Mouse (Mus musculus): ENCODE data around the gene Clmn. TPM values are rescaled to one million over a fixed set of nuclear protein-coding genes. Genes with fewer than 3 reads are reported as not detected.
"Not testable (repeated sequence)": the region's sequence is repeated elsewhere in the genome, so short reads cannot be mapped to it uniquely, and the experiment has no call there.

The Clmn gene
- polyA plus RNA-seq, 1 experiment from 2014 or later = 4.5 TPM

- no peak for ATAC-seq (ENCODE audit: insufficient read depth, low FRiP score, low read depth)
- peaks cover 16% of the 10 kb centered on the region; the same call in 1 of the 2 replicates for H3K4me1 ChIP-seq
- no peak overlapping the region for H3K27ac ChIP-seq
- H3K9ac ChIP-seq = no peak overlapping the region
- H3K4me3 ChIP-seq (replicated peaks) = no peak overlapping the region
- H3K27me3 ChIP-seq (replicated peaks) = no peaks in the 10 kb centered on the region
- H3K36me3 ChIP-seq = no peaks in the 10 kb centered on the region
- 71% methylated on average over 6 of the region's 6 CpGs for WGBS
- H3K4me2 ChIP-seq = no peak overlapping the region
- H3K9me3 ChIP-seq = no peaks in the 10 kb centered on the region
These were observed 122.6 kb downstream of the Clmn start for GRCm38 (mm10) chr12:104742247-104742646.

DNA sequence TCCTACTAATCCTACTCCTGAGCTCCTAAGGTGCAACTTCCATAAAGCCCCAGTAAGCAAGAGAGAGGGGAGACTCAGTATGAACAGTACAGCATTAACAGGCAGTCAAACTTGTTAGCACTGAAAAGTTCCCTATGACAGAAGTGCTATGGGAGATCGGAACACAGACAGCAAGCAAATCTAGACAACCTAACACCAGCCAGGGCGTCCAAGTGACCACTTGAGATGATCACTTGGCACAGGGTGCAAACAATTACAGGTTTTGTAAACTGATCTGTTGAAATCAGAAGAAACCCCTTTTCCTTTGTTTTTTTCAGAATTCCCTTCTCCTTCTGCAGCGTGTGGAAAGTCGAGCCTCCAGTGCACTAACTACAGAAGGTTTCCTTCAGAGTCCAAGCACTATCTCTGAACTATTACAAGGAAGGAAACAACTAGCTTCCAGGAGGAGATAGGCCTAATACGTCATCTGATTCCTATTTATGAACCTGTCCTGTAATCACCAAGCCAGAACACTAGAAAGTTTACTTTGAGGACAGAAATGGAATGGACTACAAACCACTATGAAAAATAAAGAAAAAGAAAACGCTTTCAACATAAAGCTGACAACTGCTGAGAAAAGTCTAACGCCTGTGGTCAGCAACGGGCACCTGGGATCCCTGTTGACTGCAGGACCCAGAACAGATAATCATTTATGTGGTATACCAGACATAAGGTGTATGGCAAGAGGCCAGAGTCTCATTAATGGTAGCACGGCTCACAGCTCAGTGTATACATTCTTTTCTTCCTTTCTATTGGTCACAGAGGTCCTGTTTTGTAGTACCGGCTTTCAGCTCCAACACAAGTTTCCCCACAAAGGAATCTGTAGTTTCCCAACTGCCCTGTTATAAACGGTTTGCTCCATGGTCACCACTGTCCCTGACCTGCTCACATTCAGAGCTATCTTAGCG lies 123.8 kb downstream of the Clmn start:
- WGBS = 56% methylated on average over 12 of the region's 12 CpGs
- no peak for ATAC-seq (ENCODE audit: insufficient read depth, low FRiP score, low read depth)
- Histone ChIP-seq H3K9ac (no peak overlapping the region), H3K36me3 (no peaks in the 10 kb centered on the region), H3K4me1 (peaks cover 16% of the 10 kb centered on the region; the same call in 1 of the 2 replicates), H3K9me3 (no peaks in the 10 kb centered on the region), H3K4me3 (replicated peaks) (no peak overlapping the region), H3K27me3 (replicated peaks) (no peaks in the 10 kb centered on the region), H3K27ac (no peak overlapping the region), H3K4me2 (no peak overlapping the region)

DNA sequence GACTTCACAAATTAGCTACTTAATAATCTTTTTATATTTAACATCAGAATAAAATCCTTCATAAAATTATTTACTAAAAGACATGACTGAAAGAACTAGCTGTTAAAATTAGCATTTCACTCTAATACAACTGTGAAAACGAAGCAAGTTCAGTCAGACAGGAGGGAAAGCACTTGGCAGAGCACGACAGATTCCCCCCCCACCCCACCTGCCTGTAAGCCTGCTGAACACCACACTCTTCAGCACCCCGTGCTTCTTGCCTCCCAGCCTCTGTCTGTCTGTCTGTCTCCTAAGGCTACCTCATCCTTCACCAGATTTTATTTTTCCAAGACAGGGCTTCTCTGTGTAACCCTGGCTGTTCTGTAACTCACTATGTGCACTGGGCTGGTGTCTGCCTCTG lies 125.9 kb downstream of the Clmn start:
- no peak overlapping the region for H3K9ac ChIP-seq
- no peaks in the 10 kb centered on the region for H3K9me3 ChIP-seq
- no peak for ATAC-seq (ENCODE audit: insufficient read depth, low FRiP score, low read depth)
- H3K4me3 ChIP-seq (replicated peaks) = no peak overlapping the region
- H3K27ac ChIP-seq = no peak overlapping the region
- no peaks in the 10 kb centered on the region for H3K27me3 ChIP-seq (replicated peaks)
- H3K36me3 ChIP-seq = no peaks in the 10 kb centered on the region
- peaks cover 16% of the 10 kb centered on the region; the same call in 1 of the 2 replicates for H3K4me1 ChIP-seq
- WGBS = 37% methylated on average over 3 of the region's 3 CpGs
- no peak overlapping the region for H3K4me2 ChIP-seq

DNA sequence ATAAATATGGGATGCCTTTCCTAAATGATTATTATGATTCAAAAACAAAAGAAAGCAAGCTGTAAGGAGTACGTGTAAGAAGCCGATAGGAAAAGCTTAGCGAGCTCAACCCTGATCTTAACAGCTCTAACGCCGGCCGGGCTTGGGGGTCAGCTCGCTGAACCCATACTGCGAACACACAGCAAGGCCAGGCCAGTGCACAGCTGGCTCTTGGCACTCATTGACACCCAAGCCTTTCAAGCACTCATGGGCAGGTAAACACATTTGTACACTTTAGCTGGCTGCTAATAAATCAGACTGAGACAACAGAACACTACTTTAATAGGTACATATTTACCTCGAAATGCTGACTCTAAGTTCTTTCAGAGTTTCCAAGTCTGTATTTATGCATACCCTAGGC lies 126.4 kb downstream of the Clmn start:
- Histone ChIP-seq H3K9ac (no peak overlapping the region), H3K36me3 (no peaks in the 10 kb centered on the region), H3K27ac (no peak overlapping the region), H3K4me3 (replicated peaks) (no peak overlapping the region), H3K4me2 (no peak overlapping the region), H3K27me3 (replicated peaks) (no peaks in the 10 kb centered on the region), H3K4me1 (peaks cover 13% of the 10 kb centered on the region; the same call in 1 of the 2 replicates), H3K9me3 (no peaks in the 10 kb centered on the region)
- no peak for ATAC-seq (ENCODE audit: insufficient read depth, low FRiP score, low read depth)
- WGBS = 39% methylated on average over 9 of the region's 9 CpGs

GRCm38 (mm10) chr12:104737666-104738065 lies 127.2 kb downstream of the Clmn start:
- Histone ChIP-seq H3K9ac (no peak overlapping the region), H3K4me2 (no peak overlapping the region), H3K27ac (no peak overlapping the region), H3K4me3 (replicated peaks) (no peak overlapping the region), H3K9me3 (no peaks in the 10 kb centered on the region), H3K4me1 (peaks cover 6% of the 10 kb centered on the region; the same call in 1 of the 2 replicates), H3K27me3 (replicated peaks) (no peaks in the 10 kb centered on the region), H3K36me3 (0 out of 2 replicates have a peak, but pooled peaks cover under 1% of the 10 kb centered on the region)
- ATAC-seq (ENCODE audit: insufficient read depth, low FRiP score, low read depth) = no peak
- WGBS = 85% methylated on average over 10 of the region's 10 CpGs

DNA sequence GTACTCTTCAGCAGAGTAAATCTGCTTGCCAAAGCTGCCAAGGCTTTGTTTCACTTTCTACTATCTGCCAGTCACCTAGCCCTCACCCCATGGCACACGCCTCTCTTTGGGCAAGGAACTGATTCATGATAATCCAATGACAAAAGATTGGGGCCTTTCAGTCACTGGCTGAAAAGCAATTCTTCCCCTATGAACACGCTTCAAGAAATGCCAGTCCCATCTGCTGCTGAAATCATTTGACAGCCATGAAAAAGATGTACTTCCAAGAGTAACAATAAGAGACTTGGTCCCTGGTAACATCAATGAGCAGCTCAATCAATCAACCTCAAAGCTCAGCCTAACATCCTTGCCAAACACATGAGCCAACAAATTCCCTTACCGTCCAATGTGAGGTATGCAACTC lies 128.9 kb downstream of the Clmn start:
- 54% methylated on average over 3 of the region's 3 CpGs for WGBS
- Histone ChIP-seq H3K9me3 (no peaks in the 10 kb centered on the region), H3K27ac (no peak overlapping the region), H3K9ac (no peak overlapping the region), H3K4me2 (no peak overlapping the region), H3K4me1 (no peaks in the 10 kb centered on the region), H3K4me3 (replicated peaks) (no peak overlapping the region), H3K27me3 (replicated peaks) (no peaks in the 10 kb centered on the region), H3K36me3 (0 out of 2 replicates have a peak, but pooled peaks cover 4% of the 10 kb centered on the region)
- no peak for ATAC-seq (ENCODE audit: insufficient read depth, low FRiP score, low read depth)

DNA sequence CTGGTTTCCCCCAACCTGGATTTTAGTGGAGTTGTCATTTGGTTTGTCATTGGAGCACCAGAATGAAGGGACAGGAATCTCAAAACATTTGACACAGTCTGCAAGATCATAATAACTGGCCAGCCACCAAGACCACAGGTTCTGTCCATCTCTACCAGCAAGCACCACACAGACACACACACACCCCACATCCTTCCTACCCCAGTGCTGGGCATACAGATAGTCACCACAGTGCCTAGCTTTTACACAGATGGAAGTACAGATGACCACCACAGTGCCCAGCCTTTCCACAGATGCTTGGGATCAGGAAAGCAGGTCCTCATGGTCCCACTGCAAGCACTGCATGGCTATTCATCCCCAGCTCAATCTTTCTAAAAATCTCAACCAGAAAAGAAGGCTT lies 131.7 kb downstream of the Clmn start:
- ATAC-seq (ENCODE audit: insufficient read depth, low FRiP score, low read depth) = no peak
- Histone ChIP-seq H3K9me3 (no peaks in the 10 kb centered on the region), H3K9ac (no peak overlapping the region), H3K4me2 (no peak overlapping the region), H3K27me3 (replicated peaks) (no peaks in the 10 kb centered on the region), H3K4me1 (no peaks in the 10 kb centered on the region), H3K36me3 (peaks cover 19% of the 10 kb centered on the region), H3K27ac (no peak overlapping the region), H3K4me3 (replicated peaks) (no peak overlapping the region)

DNA sequence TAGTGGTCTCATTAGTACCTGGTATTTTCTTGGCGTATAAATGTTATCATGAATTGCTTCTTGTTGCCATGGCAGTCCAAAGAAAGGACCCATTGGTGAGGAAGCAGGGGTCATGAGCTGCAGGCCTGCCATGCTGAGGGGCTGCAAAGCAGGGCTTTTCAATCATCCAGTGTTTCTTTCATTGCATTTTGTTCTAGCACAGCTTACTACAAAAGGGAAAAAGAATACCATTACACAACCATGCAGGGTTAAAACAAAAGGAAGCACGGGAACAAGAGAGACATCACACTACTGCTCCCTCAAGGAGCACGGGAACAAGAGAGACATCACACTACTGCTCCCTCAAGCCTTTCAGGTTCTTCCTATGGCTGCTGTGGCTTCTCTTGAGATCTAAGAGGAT lies 133.1 kb downstream of the Clmn start:
- Histone ChIP-seq H3K27ac (no peak overlapping the region), H3K4me2 (no peak overlapping the region), H3K9ac (no peak overlapping the region), H3K27me3 (replicated peaks) (no peaks in the 10 kb centered on the region), H3K4me3 (replicated peaks) (no peak overlapping the region), H3K4me1 (no peaks in the 10 kb centered on the region), H3K9me3 (no peaks in the 10 kb centered on the region), H3K36me3 (peaks cover 26% of the 10 kb centered on the region)
- ATAC-seq (ENCODE audit: insufficient read depth, low FRiP score, low read depth) = no peak
- WGBS = 70% methylated on average over 3 of the region's 3 CpGs

DNA sequence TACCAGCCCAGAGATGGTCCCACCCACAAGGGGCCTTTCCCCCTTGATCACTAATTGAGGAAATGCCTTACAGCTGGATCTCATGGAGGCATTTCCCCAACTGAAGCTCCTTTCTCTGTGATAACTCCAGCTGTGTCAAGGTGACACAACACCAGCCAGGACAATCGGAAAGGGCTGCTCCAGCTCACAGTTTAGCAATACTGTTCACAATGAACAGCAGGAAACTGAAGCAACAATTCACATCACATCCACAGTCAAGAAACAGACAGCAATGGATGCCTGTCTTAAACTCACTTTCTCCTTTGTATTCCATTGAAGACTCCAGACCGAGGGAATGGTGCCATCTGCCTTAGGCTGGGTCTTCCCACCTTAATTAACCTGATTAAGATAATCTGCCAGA lies 138.4 kb downstream of the Clmn start:
- H3K4me2 ChIP-seq; H3K27ac ChIP-seq; H3K9ac ChIP-seq; H3K4me1 ChIP-seq; H3K4me3 ChIP-seq (replicated peaks); ATAC-seq (ENCODE audit: insufficient read depth, low FRiP score, low read depth); H3K9me3 ChIP-seq; H3K27me3 ChIP-seq (replicated peaks): not testable (repeated sequence)
- H3K36me3 ChIP-seq = peaks cover 36% of the 10 kb centered on the region
- WGBS = 87% methylated on average over 2 of the region's 2 CpGs

DNA sequence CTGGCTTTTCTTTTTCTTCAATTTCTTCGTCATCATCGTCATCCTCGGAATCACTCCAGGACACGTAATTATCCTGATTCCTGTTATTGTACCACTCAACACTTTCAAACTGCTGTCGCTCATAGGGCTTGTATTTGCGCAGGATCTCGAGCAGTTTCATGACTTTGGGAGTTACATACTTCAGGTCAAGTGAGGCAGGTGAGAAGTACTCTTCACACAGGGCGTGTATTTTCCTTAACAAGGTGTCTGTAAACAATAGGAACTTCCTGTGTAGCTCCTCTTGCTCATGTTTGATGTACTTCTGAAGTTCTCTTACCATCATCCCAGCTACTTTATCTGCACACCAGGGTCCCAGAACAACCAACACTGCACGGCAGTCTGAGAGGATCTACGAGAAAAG lies 142.8 kb downstream of the Clmn start:
- H3K4me3 ChIP-seq (replicated peaks) = no peak overlapping the region
- no peaks in the 10 kb centered on the region for H3K9me3 ChIP-seq
- no peak overlapping the region for H3K9ac ChIP-seq
- no peaks in the 10 kb centered on the region for H3K4me1 ChIP-seq
- no peak overlapping the region for H3K27ac ChIP-seq
- H3K27me3 ChIP-seq (replicated peaks) = no peaks in the 10 kb centered on the region
- no peak for ATAC-seq (ENCODE audit: insufficient read depth, low FRiP score, low read depth)
- no peak overlapping the region for H3K4me2 ChIP-seq
- 92% methylated on average over 10 of the region's 10 CpGs for WGBS
- peaks cover 19% of the 10 kb centered on the region; the same call in 1 of the 2 replicates for H3K36me3 ChIP-seq

- Histone ChIP-seq H3K27ac (no peak overlapping the region), H3K36me3 (peaks cover 19% of the 10 kb centered on the region; the same call in 1 of the 2 replicates), H3K4me3 (replicated peaks) (no peak overlapping the region), H3K4me1 (no peaks in the 10 kb centered on the region), H3K4me2 (no peak overlapping the region), H3K9me3 (no peaks in the 10 kb centered on the region), H3K9ac (no peak overlapping the region), H3K27me3 (replicated peaks) (no peaks in the 10 kb centered on the region)
- ATAC-seq (ENCODE audit: insufficient read depth, low FRiP score, low read depth) = no peak
- WGBS = 86% methylated on average over 3 of the region's 3 CpGs
These were observed 143.9 kb downstream of the Clmn start for GRCm38 (mm10) chr12:104721011-104721410.

GRCm38 (mm10) chr12:104718956-104719355 lies 145.9 kb downstream of the Clmn start:
- Histone ChIP-seq H3K27me3 (replicated peaks) (no peaks in the 10 kb centered on the region), H3K27ac (no peak overlapping the region), H3K9ac (no peak overlapping the region), H3K4me3 (replicated peaks) (no peak overlapping the region), H3K9me3 (no peaks in the 10 kb centered on the region), H3K4me1 (no peaks in the 10 kb centered on the region), H3K36me3 (peaks cover 22% of the 10 kb centered on the region), H3K4me2 (no peak overlapping the region)
- WGBS = 72% methylated on average over 5 of the region's 5 CpGs
- no peak for ATAC-seq (ENCODE audit: insufficient read depth, low FRiP score, low read depth)

All from stomach, embryonic 15.5 days (tissue).